Mouse (Mus musculus): ENCODE results near the gene Nrbp1.

GRCm38 (mm10) chr5:31195671-31196070 lies 45.0 kb upstream of the Nrbp1 start:
- TF ChIP-seq EP300 (IDR thresholded peaks at IDR 0.05; ENCODE audit: low read depth) = no peak
- no peak for TF ChIP-seq CTCF (IDR thresholded peaks at IDR 0.05; ENCODE audit: low read depth)

Measured in heart, postnatal 0 days (tissue).